Mouse (Mus musculus) hindlimb bud, embryonic 11.5 days (tissue): ENCODE data around the gene Tubb2b.

Source experiments
- DNase-seq: peaks from one replicate; pipeline ENCODE4 v3.0.0-alpha.2; 2012; ENCODE audit warnings: low read depth, low spot score; ENCODE audit errors: extremely low spot score

Gene Tubb2b

GRCm38 (mm10) chr13:34143389-34143788 lies 13.1 kb upstream of the Tubb2b start:
- DNase-seq = no peak

GRCm38 (mm10) chr13:34136605-34137004 lies 6.3 kb upstream of the Tubb2b start:
- DNase-seq = no peak

GRCm38 (mm10) chr13:34134276-34134675 lies 4.0 kb upstream of the Tubb2b start:
- DNase-seq = no peak

- DNase-seq = no peak
Observed at GRCm38 (mm10) chr13:34133326-34134071, 3.2 kb upstream of the Tubb2b start.

GRCm38 (mm10) chr13:34132875-34133274 lies 2.6 kb upstream of the Tubb2b start:
- no peak for DNase-seq

- DNase-seq = no peak
Observed at GRCm38 (mm10) chr13:34132299-34132698, 2.0 kb upstream of the Tubb2b start.

GRCm38 (mm10) chr13:34131708-34132060 lies 1.4 kb upstream of the Tubb2b start:
- no peak for DNase-seq

GRCm38 (mm10) chr13:34131011-34131707 lies 893 bp upstream of the Tubb2b start:
- no peak for DNase-seq

GRCm38 (mm10) chr13:34129485-34130225 lies 611 bp downstream of the Tubb2b start:
- no peak for DNase-seq

- no peak for DNase-seq
Observed at GRCm38 (mm10) chr13:34128276-34129114, 1.8 kb downstream of the Tubb2b start.

GRCm38 (mm10) chr13:34125711-34126110 lies 4.6 kb downstream of the Tubb2b start:
- no peak for DNase-seq

GRCm38 (mm10) chr13:34120536-34120935 lies 9.7 kb downstream of the Tubb2b start:
- no peak for DNase-seq

- no peak for DNase-seq
Observed at GRCm38 (mm10) chr13:34119406-34119805, 10.9 kb downstream of the Tubb2b start.

GRCm38 (mm10) chr13:34118816-34119215 lies 11.4 kb downstream of the Tubb2b start:
- no peak for DNase-seq

- DNase-seq = no peak
Observed at GRCm38 (mm10) chr13:34116508-34116907, 13.8 kb downstream of the Tubb2b start.

GRCm38 (mm10) chr13:34114654-34115053 lies 15.6 kb downstream of the Tubb2b start:
- no peak for DNase-seq

- DNase-seq = no peak
Observed at GRCm38 (mm10) chr13:34113086-34113485, 17.2 kb downstream of the Tubb2b start.

- no peak for DNase-seq
Observed at GRCm38 (mm10) chr13:34112369-34113081, 17.7 kb downstream of the Tubb2b start.

- DNase-seq = no peak
Observed at GRCm38 (mm10) chr13:34111878-34112277, 18.4 kb downstream of the Tubb2b start.

GRCm38 (mm10) chr13:34111019-34111418 lies 19.2 kb downstream of the Tubb2b start:
- no peak for DNase-seq
